Mouse (Mus musculus) Patski (cell line): Measurements from ENCODE around the gene Rab3gap1. TPM values are rescaled to one million over a fixed set of nuclear protein-coding genes. Genes with fewer than 3 reads are reported as not detected.

Experiments
- ATAC-seq: fragments of 100-300 bp; one replicate; pipeline ENCODE4 v1.8.0; 2021
- CTCF ChIA-PET: fragments of 350-600 bp; sonication (Branson Sonifier 250); formaldehyde crosslinking; loops from one replicate; lab custom pipeline; 2022; ENCODE audit warnings: inconsistent platforms; lab: Charles Lee
- POLR2A ChIA-PET: fragments of 350-600 bp; sonication (Branson Sonifier 250); formaldehyde crosslinking; loops from one replicate; lab custom pipeline; 2022; ENCODE audit warnings: antibody characterized with exemption, inconsistent platforms; lab: Charles Lee
- DNase-seq: peaks from one replicate; pipeline ENCODE4 v3.0.0-alpha.2; 2011; ENCODE audit warnings: low read depth, low spot score
- H3K27me3 ChIP-seq: fragments of 371-371 bp; one replicate; pipeline ENCODE4 v1.5.1; 2021
- CTCF ChIP-seq: fragments of 100-300 bp; IDR thresholded peaks from one replicate; pipeline ENCODE4 v1.5.1; 2021
- in situ Hi-C: fragments of 300-500 bp; cut with MboI; formaldehyde crosslinking; loops from 3 replicates; pipeline ENCODE4 v1.11.1; 2018; ENCODE audit warnings: low pct_unique_long_range_greater_than_20kb, mixed read lengths
- polyA plus RNA-seq: library from polyadenylated mRNA; unstranded; gene quantifications from one replicate; pipeline ENCODE4 v1.2.3, GENCODE M21; 2021

Gene Rab3gap1
- polyA plus RNA-seq, 1 experiment from 2014 or later = 46.6 TPM

- ChIA-PET CTCF (interaction anchor here (1.1 to 1.5 kb wide), 2 partner anchors 10 to 29 kb away, joined by 3 read pairs; no protein-coding TSS in a partner anchor), POLR2A (no interaction called here)
- ATAC-seq (no peak), DNase-seq (no peak)
- in situ Hi-C loops = no loop called here
- TF ChIP-seq CTCF = no peak
- no peaks in the 10 kb centered on the region for H3K27me3 ChIP-seq
These were observed 13.9 kb upstream of the Rab3gap1 start, which contains the start of gene Map3k19 for GRCm38 (mm10) chr1:127854486-127855222. Gene Map3k19 (minus strand): TSS chr1:127855031.

DNA sequence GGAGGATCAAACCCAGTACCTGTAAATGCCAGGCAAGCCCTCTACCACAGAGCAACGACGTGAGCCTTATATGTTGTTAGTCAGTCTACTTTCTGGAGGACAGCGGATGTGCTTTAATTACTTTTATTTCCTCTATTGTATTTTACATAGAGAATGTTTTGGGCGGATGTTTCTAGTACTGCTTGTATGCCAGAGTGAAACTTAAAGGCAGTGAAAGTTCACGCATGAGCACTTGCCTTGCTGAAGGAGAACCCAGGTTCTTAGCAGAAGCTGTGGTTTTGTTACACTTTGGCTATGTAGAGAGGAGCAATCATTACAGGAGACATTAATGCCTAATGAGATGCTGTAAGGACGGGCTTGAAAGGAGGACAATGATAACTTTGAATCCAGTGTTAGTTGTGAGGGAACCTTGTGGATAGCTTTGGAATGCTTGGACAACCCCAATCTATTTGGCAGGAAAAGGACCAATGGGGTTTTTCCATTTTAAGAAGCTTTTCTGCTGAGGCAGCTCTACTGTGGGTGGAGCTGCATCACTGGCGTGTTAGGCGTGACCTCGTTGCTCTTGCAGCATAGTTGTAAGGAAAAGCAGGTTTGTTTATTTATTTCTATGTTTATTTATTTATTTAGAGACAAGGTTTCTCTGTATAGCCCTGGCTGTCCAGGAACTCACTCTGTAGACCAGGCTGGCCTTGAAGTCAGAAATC, 9.5 kb upstream of the Rab3gap1 start:
- in situ Hi-C loops = no loop called here
- H3K27me3 ChIP-seq = no peaks in the 10 kb centered on the region
- ChIA-PET POLR2A (no interaction called here), CTCF (interaction anchor here (1.0 kb wide), 1 partner anchor 32 kb away, joined by 3 read pairs; no protein-coding TSS in a partner anchor)
- no peak for TF ChIP-seq CTCF
- ATAC-seq (no peak), DNase-seq (no peak)

DNA sequence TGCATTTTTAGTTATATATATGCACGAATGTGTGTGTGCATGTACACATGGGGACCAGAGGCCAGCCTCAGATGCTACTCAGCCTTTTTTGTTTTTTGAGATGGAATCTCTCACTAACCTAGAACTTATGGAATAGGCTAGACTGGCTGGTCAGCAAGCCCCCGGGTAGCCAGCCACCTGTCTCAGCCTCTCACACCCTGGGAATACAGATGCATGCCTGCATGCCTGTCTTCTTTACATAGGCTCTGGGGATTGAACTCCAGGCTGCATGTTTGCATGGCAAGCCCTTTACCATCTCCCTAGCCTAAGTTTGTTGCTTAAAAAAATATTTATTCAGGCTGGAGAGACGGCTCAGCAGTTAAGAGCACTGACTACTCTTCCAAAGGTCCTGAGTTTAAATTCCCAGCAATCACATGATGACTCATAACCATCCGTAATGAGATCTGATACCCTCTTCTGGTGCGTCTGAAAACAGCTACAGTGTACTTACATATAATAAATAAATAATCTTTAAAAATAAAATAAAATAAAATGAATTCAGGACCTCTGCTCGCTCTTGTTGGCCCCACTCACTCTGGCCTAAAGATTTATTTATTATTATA, 8.7 kb upstream of the Rab3gap1 start:
- no peak for TF ChIP-seq CTCF
- no peak for ATAC-seq
- CTCF ChIA-PET = interaction anchor here (1.0 to 1.4 kb wide), 3 partner anchors 16 to 43 kb away, joined by 3 read pairs; no protein-coding TSS in a partner anchor
- no peak for DNase-seq
- H3K27me3 ChIP-seq = no peaks in the 10 kb centered on the region
- POLR2A ChIA-PET = no interaction called here
- in situ Hi-C loops = no loop called here

DNA sequence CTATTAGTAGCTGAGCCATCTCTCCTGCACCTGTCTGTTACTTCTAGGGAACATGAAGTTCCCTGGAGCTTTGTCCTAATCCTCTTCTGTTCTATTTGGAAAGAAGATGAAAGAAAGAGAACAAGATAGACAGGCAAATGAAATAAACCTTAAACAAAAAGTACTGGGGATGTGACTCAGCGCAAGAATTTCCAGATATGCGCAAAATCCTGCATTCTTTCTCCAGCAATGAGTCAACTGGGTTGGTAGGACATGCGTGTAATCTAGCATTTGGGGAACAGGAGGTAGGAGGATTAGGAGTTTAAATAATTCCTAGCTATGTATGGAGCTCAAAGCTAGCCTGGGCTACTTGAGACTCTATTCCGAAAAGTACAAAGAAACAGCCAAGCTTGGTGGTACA, 8.1 kb upstream of the Rab3gap1 start:
- ChIA-PET CTCF (interaction anchor here (0.9 to 1.4 kb wide), 4 partner anchors 16 to 42 kb away, joined by 3 read pairs; no protein-coding TSS in a partner anchor), POLR2A (no interaction called here)
- DNase-seq (no peak), ATAC-seq (no peak)
- no peak for TF ChIP-seq CTCF
- in situ Hi-C loops = no loop called here
- no peaks in the 10 kb centered on the region for H3K27me3 ChIP-seq

DNA sequence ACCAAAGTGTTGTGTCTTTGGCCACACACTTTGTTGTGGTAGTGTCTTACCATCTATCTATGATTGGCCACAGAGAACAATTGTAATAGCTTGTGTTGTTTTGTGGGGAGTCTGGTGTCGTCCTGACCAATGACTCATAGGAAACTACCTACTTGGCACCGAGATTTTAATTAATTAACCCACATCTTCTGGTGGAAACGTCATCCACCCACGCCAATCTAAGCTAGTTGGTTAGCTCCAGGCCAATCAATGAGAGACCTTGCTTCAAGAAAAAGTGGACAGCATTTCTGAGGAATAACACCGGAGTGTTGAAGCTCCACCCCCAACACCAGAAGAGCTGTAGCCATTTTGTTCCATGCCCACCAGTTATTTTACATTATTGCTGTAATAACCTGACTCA, 6.7 kb upstream of the Rab3gap1 start:
- no peak for TF ChIP-seq CTCF
- no peak for ATAC-seq
- no peaks in the 10 kb centered on the region for H3K27me3 ChIP-seq
- POLR2A ChIA-PET = no interaction called here
- no peak for DNase-seq
- in situ Hi-C loops = no loop called here
- CTCF ChIA-PET = interaction anchor here (0.8 to 0.9 kb wide), 2 partner anchors 24 to 35 kb away, joined by 3 read pairs; no protein-coding TSS in a partner anchor

DNA sequence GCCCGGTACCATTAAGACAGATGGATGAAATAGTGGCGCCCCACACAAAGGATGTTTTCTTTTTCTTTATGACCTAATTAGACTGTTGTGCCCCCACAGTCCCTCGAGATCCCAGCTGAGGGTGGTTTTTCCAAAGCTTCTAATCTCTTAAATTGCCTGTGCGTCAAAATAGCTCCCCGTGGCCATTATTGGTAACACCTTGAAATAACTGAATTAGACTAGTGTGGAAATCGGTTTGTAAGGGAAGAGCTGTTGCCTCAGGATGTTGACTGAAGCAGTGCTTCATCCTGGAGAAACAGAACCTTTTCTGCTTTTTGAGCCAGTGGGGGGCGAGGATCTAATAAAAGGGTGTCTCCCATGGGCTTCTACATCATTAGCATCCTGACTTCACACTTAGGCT, 4.8 kb upstream of the Rab3gap1 start:
- ChIA-PET POLR2A (no interaction called here), CTCF (interaction anchor here (1.6 kb wide), 1 partner anchor 35 kb away, joined by 3 read pairs; no protein-coding TSS in a partner anchor)
- H3K27me3 ChIP-seq = no peaks in the 10 kb centered on the region
- in situ Hi-C loops = no loop called here
- DNase-seq = no peak
- ATAC-seq = no peak
- TF ChIP-seq CTCF = no peak

- ATAC-seq (no peak), DNase-seq (no peak)
- H3K27me3 ChIP-seq = no peaks in the 10 kb centered on the region
- ChIA-PET CTCF (interaction anchor here (1.1 kb wide), 1 partner anchor 15 kb away, joined by 3 read pairs; no protein-coding TSS in a partner anchor), POLR2A (no interaction called here)
- in situ Hi-C loops = no loop called here
- TF ChIP-seq CTCF = no peak
These were observed 703 bp downstream of the Rab3gap1 start for GRCm38 (mm10) chr1:127869276-127869675.

GRCm38 (mm10) chr1:127899401-127899800, 30.8 kb downstream of the Rab3gap1 start:
- H3K27me3 ChIP-seq = no peaks in the 10 kb centered on the region
- no peak for DNase-seq
- no peak for TF ChIP-seq CTCF
- ChIA-PET POLR2A (interaction anchor here (0.6 kb wide), 1 partner anchor 183 kb away, joined by 3 read pairs; no protein-coding TSS in a partner anchor), CTCF (interaction anchor here (0.8 to 1.4 kb wide), 2 partner anchors 9 to 20 kb away, joined by 4 to 5 read pairs; no protein-coding TSS in a partner anchor)
- in situ Hi-C loops = no loop called here
- ATAC-seq = no peak

- ChIA-PET CTCF (no interaction called here), POLR2A (interaction anchor here (0.6 kb wide), 1 partner anchor 266 kb away, joined by 6 read pairs; no protein-coding TSS in a partner anchor)
- TF ChIP-seq CTCF = no peak
- H3K27me3 ChIP-seq = no peaks in the 10 kb centered on the region
- no peak for DNase-seq
- in situ Hi-C loops = no loop called here
- ATAC-seq = peak; percentile 93
These were observed 36.3 kb downstream of the Rab3gap1 start for GRCm38 (mm10) chr1:127904774-127905385.

- TF ChIP-seq CTCF = no peak
- ATAC-seq (no peak), DNase-seq (no peak)
- in situ Hi-C loops = no loop called here
- no peaks in the 10 kb centered on the region for H3K27me3 ChIP-seq
- ChIA-PET POLR2A (no interaction called here), CTCF (interaction anchor here (0.5 to 1.7 kb wide), 3 partner anchors 28 to 1289 kb away, joined by 3 to 4 read pairs (median 3); no protein-coding TSS in a partner anchor)
These were observed 44.5 kb downstream of the Rab3gap1 start for GRCm38 (mm10) chr1:127913116-127913515.
